Mouse (Mus musculus) cerebellum, adult 11 months (tissue): ENCODE measurements around the gene Samd5.
A peak's percentile ranks its signal among the peaks of the same experiment; 100 is the strongest.

Experiments used
- DNase-seq: peaks from one replicate; pipeline ENCODE4 v3.0.0; 2022

Samd5 gene

DNA sequence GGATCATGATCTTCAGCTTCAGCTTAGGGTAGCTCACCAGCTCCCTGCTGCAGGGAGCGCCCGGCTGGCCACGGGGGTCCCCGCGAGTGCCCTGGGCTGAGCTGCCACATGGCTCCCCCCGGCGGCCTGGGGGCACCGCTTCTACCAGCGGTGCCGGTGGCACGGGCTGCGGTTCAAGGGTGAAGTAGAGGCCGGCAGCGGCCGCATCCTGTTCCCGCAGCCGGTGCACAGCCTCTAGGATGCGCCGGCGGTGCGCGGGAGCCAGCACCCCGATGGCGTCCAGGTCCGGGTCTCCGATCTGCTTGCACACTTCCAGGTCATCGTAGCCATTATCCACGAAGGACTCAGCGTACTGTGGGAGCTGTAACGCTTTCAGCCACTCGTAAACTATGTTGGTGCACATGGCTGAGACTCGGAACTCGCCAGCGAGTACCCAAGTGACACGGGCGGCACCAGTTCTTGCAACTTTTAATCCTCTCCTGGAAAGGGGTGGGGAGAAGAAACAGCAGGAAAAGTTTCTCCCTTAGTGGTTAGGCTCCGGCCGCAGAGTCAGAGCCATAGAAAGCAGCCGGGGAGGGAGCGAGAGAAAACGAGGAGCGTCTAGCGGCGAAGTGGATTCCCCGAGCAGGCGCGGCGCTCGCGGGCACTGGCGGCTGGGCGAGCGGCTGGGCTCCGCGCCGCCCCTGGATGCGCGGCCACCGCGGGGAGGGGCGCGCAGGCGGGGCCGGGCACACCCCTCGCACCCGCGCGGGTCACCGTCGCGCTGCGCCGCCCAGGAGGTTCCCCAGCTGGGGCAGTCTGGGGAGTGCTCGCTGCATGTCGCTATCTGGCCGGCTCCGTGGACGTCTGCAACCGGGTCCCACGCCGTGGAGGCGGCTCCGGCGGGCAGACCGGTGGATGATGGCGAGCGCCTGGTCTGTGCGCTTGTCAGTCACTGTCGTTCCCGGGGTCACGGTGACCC is at the start of gene Samd5:
Samd5 (minus strand) TSS at position 648 of the 961 bp plus-strand sequence.
- DNase-seq = no peak

DNA sequence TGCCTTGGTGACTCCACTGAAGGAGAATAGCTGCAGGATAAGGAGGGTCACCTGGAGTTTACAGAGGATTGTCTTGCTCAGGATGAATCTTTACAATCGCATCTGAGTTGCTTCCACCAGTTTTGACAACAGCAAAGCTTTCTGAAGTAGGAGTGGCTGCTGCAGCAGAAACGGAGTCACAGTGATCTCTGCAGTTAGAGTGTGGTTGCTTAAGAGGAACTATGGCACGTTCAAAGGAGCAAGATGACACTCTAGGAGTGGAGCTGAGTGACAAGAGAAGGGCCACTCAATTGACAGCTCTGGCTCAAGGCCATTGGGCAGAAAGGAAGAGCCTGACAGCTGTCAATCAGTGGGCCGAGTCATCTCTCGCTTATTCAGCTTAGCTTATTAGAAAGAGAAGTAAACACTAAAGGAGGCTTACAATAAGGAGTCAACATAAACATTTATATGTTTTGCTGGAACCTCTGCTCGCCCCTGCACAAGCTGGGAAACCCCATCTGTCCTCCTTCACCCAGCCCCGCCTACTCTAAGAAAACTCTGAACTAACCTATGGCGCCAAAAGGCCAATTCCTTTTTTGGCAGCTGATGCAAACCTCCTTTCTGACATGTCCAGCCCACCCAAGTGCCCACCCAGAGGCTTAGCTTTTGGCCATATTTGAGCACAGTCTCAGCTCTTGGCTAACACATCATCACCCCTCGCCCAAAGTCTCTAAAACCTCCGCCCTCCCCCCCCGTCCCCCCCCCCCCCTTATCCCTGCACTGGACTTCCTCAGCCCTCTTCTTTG is 47.7 kb upstream of the Samd5 start:
- no peak for DNase-seq

DNA sequence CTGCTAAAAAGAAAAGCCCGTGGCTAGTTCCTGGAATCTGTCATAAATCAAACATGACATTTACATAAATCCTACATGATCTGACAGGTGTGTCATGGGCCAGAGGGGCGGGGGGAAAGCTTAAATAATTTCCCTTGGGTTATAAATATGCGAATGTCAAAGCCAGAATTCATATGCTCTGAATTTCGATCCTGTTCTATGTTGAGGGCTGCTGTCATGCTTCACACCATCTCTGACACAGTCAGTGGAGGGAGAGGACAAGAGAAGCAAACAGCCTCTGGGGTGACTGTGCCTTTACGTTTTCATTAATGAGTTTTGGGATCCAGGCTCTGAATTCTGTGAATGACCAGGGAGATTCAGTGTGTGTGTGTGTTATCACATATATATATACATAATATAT is 45.0 kb upstream of the Samd5 start:
- DNase-seq = no peak

DNA sequence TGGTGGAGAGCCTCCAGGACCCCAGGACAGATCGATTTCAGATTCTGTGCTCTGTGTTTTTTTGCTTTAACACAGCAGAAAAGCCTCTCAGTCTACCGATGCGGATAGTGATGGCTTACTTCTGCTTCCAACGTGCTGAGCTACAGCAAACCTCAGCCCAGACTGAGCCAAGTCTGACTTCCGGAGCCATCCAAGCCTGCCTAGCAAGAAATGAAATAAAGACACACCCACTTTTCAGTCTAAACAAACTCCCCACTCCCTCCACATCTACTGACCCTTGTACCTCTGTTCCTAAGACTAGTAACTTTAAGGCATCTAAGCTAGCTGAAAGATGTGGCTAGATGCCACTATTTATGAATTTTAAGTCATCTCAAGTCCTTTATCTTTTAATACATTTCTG is 43.1 kb upstream of the Samd5 start:
- DNase-seq = no peak

DNA sequence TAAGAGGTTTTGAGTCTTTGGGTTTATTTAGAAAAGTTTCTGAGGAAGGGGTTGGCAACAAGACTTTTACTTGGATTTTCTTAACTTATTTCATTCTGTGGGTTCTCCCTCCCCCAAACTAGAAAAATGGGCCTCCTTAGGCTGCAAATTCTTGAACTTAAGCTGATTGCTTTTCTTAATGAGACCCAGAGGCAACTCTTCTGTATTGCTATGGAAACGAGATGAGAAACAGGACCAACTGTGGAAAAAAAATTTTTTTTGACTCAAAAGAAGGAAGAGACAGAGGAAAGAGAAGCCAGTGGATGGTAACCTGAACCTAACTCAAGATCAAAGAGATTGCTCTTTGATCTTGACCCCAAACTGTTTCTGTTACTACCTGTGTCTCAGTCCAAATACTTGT is 29.9 kb upstream of the Samd5 start:
- no peak for DNase-seq

DNA sequence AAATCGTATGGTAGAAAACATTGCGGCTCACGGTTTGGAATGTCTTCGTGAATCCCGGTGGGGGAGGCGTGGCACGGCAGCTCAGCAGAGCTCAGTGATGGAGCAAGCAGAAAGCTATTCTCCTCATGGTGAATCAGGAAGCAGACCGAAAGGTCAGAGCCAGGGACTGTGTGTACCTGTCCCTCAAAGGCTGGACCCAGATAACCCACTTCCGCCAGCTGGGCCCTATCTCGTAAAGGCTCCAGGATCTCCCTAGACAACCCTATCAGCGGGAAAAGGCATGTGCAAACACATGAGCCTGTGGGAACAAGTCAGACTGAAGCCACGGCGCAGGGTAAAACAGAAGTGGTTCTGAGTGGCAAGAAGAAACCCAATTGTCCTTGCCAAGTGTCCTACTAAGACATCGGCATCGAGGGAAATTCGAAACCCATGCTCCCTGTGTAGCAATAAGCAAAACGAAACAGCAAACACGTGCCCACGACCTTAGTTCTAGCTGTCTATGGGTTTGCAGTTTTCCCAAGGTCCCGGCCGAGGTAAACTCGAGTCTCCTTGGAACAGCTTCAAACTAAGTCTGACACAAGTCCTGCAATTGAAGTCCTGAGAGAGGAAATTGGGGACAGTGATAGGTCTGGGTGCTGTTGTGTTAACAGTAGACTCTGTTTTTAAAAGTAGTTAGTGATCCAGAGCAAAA is 24.2 kb upstream of the Samd5 start:
- DNase-seq = no peak

DNA sequence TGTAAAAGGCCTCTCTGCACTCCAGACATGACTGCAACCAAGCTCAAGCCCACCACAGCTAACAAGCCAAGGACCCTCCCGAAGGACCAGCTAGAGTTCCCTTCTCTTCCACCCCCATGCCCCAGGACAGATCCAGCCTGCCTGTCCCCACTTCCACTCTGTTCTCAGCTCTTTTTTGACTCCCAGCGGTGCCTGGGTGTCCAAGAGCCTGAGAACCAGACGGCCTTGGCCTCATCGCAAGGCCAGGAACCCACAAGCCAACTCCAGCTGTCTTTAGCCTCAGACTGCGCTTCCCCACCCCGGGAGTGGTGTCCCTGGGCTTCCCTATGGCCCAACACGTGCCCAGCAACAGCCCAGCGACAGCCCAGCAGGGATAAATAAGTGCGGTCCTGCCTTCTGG is 23.1 kb upstream of the Samd5 start:
- DNase-seq = no peak

DNA sequence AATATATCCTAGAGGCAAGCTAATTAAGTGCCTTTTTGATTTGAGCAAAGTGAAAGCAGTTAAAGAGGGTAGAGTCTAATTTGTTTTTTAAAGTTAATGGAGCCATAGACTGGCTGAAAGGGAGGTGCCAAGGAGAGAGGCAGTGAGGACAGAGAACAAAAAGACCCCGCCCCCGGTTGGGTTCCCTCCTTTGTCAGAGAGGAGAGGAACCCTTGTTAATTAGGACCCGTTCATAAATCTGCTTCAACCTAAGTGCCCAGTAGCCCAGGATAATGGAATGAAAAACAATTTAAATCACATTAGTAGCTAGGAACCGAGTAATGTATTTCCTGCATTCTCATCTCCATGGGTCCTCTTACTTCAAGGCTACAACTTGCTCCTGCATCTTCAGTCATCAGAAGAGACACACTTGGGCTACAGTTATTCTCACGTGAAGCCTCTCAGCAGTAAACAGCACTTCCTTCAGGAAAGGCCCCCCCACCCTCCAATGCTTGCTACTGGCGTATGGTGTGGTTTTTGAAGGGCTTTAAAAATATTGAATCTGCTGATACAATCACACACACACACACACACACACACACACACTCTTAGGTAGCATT is 21.6 kb upstream of the Samd5 start:
- no peak for DNase-seq

DNA sequence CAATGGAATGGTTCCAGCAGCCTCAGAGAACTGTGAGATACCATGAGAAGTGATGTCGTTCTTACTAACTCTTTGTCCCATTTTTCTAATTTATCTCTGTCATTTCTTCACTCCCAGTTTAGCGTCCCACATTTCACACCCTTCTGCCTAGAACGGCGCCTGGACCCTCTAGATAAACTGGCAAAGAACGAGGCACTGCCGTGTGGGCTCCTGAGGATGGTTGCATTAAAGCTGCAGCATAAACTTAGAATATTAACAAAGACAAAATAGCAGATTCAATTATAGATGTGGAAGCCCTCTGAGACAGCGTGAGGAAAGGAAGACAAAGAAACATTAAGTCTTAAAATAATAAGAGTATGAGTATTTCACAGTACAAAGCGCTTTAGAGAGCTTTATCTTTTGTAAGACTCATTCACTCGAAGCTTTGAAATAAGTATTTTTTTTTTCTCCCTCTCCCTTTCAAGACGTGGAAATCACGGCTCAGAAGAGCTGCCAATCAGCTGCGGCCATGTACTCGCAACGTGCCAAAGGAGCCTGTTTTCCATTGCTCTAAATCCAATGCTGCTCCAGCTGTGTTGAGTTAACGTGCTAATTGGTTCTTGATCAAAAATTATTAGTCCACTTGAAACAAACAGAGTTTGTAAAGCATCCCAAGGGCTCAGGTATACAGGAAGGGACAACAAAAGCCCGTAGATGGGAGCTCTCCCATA is 19.1 kb upstream of the Samd5 start:
- no peak for DNase-seq

DNA sequence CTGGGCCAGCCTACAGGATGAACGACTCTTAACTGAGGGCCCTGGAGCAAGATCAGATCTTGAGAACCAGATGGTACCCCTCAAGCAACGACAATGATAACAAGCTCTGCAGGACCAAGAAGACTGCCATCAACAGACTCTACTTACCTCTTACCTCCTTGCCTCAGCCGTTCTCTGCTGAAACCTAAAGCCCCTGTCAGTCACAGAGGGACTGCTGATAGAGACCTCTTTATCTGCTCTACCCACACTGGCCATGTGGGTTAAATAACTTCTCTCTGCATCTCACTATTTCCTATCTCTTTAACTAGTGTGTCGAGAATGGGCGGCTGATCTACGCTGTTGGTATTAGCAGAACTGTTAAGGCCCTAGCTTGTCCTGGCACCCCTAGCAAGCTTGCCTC is 5.9 kb upstream of the Samd5 start:
- no peak for DNase-seq

DNA sequence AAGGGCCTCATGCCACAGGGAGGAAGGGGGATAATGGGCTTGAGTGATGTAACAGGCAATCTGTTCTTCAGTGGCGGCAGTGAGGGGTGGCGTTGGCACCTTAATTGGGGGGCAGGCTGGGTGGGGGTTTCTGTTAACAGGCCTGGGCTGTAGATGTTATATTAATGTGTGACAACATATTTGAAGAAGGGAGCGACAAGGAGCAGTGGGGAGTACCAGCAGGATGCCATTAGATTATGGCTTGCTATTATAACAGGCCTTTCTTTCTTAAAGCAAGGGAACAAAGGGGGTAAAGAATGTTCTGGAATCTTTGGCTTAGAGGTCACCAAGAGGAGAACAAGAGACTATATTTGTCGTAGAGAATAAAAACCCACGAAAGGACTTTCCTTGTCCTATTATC is 4.9 kb upstream of the Samd5 start:
- DNase-seq = no peak

DNA sequence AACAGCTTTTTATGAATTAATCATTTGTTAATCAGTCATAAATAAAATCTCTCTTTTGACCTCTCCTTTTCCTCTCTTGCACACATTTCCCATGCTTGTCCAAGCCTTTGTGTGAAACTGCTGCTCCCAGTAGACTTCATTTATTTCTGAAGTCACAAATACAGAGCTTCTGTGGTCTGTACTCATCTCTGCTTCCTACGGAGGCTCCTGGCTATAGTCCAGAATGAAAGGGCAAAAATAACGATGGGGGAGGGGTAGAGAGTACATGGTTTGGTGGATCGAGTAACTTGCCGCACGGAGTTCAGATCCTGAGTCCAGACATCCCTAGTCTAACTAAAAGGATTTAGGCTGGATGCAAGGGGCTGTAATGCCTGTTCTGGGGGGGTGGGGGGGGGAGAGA is 3.1 kb upstream of the Samd5 start:
- no peak for DNase-seq

DNA sequence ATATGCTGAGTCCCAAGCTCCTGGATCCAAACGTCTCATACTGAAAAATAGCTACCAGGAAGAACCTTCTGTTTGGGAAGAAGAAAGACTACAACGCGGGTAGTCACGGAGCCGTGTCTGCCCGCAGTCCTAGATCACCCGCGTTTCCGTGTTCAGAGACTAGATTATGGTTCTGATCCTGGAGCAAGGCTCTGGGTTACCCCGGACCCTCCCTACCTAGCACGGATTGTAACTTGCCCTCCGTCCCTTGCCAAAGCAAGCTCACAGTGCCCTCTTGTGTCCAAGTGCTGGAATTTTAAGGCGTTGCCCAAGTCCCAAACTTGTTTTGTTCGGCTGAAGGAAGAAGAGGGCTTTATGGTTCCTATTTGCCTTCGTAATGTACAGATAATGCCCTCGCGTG is 1.9 kb upstream of the Samd5 start:
- DNase-seq = peak; percentile 27

DNA sequence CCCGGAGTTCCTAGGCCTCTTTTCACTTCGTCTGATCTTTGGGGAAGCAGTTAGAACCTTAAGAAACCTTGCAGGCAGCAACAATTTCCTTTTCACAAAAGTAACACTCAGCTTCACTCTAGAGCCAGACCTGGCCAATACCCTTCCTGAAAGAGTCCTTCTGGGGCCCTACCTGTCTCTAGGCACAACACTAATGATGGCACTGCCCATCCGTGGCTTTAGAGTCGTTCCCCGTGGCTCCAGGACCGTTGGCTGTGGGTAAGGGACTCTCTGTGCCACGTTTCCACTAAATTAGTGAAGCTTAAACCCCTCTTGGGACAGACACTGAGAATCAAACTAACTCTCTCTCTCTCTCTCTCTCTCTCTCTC is 1.4 kb upstream of the Samd5 start:
- no peak for DNase-seq

DNA sequence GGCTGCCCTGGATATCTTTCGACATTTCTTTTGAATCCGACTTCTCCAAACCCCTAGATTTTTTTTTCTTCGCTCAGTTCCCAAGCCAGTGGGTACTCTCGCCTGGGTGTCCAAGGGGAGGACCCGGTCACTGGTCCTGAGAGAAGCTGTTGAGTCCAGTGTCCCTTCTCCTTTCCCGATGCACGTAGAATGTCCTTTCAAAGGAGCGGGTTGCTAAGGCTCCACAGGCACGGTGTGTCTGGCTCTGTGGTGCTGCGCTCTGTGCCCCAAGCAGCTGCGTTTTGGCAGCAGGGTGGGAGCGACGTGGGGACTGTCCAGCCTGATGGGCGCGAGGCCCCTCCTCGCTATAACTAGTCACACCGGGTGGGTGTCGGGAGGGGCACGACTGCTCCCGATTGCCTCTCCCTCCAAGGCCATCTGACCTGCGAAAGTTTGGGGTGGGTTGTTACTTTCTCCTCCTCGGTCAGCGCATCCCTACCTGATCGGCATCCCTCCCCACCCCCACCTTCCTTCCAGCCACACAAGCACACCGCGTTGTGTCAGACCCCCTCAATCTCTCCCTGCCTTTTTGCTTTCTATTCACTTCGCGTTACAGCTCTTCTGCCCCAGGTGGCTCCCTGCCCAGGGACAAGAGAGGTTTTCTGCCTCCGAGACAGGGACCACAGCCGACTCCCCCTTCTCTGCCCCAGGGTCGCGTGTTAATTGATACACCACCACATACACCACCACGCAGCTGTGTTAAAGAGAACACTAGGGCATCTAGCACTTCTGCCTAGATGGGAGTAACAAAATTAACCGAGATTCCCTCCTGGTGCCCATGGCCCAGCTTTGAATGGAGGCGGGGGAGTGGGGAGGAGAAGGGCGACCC is 776 bp upstream of the Samd5 start:
- no peak for DNase-seq

DNA sequence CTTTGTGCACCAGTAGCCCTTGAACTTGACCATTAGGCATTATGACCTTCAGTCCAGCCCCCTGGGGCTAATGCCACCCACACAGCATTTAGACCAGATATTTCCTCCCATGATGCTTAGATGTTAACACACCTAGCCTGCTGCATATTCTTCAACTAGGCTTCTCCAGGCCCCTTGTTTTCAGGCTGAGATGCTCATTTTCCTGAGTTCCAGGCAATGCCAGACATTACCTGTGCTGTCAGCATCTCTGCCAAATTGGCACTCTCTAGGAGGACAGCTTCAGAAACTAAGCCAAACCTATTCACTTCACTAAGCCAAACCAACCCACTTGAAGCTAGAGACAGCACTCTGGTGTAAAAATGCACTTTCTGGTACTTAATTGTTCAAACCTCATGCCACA is 1.7 kb downstream of the Samd5 start:
- DNase-seq = no peak

DNA sequence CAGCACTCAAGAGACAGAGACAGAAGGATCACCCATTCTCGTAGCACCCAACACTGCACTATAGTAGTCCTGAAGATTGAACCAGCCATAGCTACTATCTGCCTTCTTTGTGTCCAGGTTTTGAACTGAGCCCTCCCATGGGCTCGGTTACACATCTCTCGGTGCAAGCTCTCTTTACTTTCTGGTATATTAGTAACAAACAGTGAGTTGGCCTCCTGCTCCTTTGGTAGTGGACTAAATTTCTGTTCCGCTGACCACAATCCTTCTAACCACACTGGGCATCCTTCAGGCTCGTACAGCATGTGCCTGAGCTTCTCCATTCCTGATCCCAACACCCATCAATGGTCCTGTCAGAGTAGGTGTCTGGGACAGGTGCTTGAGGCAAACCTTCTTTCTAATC is 2.3 kb downstream of the Samd5 start:
- DNase-seq = no peak

DNA sequence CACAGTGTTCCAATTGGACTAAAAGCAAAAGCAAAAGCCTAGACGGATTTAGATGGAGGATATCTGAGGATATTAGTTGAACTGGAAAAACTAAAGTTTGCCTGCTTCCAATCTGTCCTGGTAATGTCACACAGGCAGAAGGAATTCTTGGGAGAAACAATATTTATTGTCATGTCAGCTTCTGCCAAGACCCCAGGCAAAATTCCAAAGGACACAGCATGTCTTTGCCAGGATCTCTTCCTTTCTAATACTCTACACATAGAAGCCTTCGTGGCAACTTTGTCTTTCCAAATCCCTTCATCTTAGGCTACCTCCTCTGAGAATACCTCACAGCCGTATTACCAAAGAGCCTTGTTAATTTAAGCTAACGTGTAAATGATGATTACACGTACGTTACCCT is 4.7 kb downstream of the Samd5 start:
- DNase-seq = no peak

DNA sequence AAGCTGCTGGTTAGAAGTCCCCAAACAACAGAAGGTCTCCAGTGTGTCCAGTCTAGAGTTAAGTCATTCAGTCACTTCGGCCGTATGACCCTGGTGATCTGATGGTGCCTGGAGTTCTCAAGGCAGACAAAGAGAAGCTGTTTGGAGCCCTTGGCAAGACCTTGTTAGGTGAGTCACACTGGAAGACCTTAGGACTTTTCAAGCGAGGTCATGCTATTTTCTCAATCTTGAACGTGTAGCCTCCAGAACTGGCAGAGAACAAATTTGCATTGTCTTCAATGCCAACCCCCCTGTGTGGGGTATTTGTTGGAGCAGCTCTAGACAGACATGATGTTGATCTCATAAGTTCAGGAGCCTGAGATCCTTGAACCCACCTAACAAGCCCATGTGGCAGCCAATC is 6.2 kb downstream of the Samd5 start:
- DNase-seq = no peak

DNA sequence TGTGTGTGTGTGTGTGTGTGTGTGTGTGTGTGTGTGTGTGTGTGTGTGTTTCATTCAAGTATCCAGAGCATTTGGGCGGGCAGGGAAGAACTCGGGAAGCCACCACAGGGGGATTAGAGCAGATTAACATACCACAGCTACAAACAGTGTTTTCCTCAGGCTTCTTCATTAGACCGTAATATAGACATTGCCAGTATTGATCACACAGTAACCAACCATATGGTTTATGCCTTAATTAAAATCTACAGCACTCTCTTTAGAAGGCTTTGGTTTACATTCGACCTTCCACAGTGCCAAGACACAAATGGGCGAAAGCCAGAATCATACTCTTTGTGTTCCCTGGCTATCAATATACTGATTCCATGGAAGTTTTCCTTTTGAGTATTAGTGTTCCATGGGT is 22.1 kb downstream of the Samd5 start:
- no peak for DNase-seq

DNA sequence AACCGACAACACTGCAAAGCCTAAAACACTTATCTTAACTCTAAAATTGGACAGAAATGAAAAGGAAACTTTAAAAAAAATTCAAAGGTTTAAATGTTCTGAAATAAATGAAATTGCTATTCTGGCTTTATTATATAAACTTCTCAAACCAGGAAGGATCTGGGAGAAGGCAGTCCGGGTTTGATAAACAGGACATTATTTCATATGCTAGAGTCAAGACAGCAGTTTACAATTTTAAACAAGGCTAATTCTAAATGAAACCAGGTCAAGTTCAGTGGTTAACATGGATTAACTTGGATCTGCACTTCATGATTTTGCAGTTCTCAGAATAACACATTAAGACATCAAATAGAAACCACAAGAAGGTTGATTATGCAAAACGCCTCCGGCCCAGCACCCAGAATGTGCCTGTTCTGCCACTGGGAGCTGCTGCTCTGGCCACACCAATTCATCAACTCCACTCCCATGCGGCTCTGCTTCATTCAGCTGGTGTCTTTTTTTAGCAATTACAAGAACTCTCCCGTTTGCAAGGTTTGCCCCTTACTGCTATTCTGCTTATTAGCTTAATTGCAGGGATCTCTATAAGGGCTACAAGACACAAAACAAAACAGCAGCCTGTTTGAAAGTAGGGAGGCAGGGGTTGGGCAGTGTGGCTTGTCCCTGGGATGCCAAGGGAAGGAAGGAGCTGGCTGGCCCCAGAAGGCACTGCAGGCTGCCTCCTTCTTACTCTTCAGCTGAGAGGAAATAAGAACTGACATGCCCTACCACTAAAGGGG is 24.8 kb downstream of the Samd5 start:
- no peak for DNase-seq
